Mouse (Mus musculus) adrenal gland, postnatal 10 days (tissue): ENCODE measurements around the gene Usp7. TPM values are rescaled to one million over a fixed set of nuclear protein-coding genes. Genes with fewer than 3 reads are reported as not detected.

ENCODE experiments used
- DNase-seq: peaks from one replicate; pipeline ENCODE4 v3.0.0; 2021; ENCODE audit warnings: mixed read lengths
- long read RNA-seq, 2 experiments: library from polyadenylated mRNA; stranded (forward); transcript quantifications; one replicate each; pipeline ENCODE4 v2.0.0; 2021
- total RNA-seq, 2 experiments: library from RNA; stranded (reverse); gene quantifications; 2 replicates each; pipeline ENCODE4 v1.2.3; 2021

Gene Usp7
- total RNA-seq, result 100 to 1,000 TPM in 1 of 2 experiments, 10 to 100 TPM in 1; 88.5 to 109 TPM
- long read RNA-seq, experiment 1, full-length matches to known transcripts, result 2 of 16 reads
- long read RNA-seq, experiment 1, partial matches to known transcripts, result 11 of 16 reads
- long read RNA-seq, experiment 1, other reads (novel, unspliced or antisense), result 3 of 16 reads
- long read RNA-seq, experiment 2, full-length matches to known transcripts, result 1 of 6 reads
- long read RNA-seq, experiment 2, partial matches to known transcripts, result 3 of 6 reads
- long read RNA-seq, experiment 2, other reads (novel, unspliced or antisense), result 2 of 6 reads

GRCm38 (mm10) chr16:8791949-8792557 is at the start of gene Usp7:
Gene Usp7, minus strand, starts transcription at chr16:8792308.
- DNase-seq, result no peak

- DNase-seq, result no peak
Measured at GRCm38 (mm10) chr16:8840557-8840956, 48.4 kb upstream of the Usp7 start.

GRCm38 (mm10) chr16:8838921-8839320 is 46.8 kb upstream of the Usp7 start:
- DNase-seq, result no peak

- DNase-seq, result no peak
Measured at GRCm38 (mm10) chr16:8837595-8837994, 45.5 kb upstream of the Usp7 start.

- no peak for DNase-seq
Measured at GRCm38 (mm10) chr16:8836876-8837275, 44.8 kb upstream of the Usp7 start.

GRCm38 (mm10) chr16:8831241-8831640 is 39.1 kb upstream of the Usp7 start:
- DNase-seq, result peak; percentile 48

GRCm38 (mm10) chr16:8830431-8831211 is 38.5 kb upstream of the Usp7 start:
- DNase-seq, result peak; percentile 87

- DNase-seq, result peak; percentile 97
Measured at GRCm38 (mm10) chr16:8829564-8830359, 37.7 kb upstream of the Usp7 start, which contains the start of gene 1810013L24Rik. Gene 1810013L24Rik, plus strand, starts transcription at chr16:8830100.

- peak; percentile 81 for DNase-seq
Measured at GRCm38 (mm10) chr16:8828636-8829563, 36.8 kb upstream of the Usp7 start.

GRCm38 (mm10) chr16:8827366-8827765 is 35.3 kb upstream of the Usp7 start:
- peak; percentile 19 for DNase-seq

GRCm38 (mm10) chr16:8823661-8824060 is 31.6 kb upstream of the Usp7 start:
- no peak for DNase-seq

GRCm38 (mm10) chr16:8822586-8822985 is 30.5 kb upstream of the Usp7 start:
- no peak for DNase-seq

GRCm38 (mm10) chr16:8821429-8821828 is 29.3 kb upstream of the Usp7 start:
- DNase-seq, result peak; percentile 41

- DNase-seq, result no peak
Measured at GRCm38 (mm10) chr16:8817872-8818271, 25.8 kb upstream of the Usp7 start.

GRCm38 (mm10) chr16:8810399-8811127 is 18.5 kb upstream of the Usp7 start:
- peak; percentile 73 for DNase-seq

- peak; percentile 56 for DNase-seq
Measured at GRCm38 (mm10) chr16:8806703-8807102, 14.6 kb upstream of the Usp7 start.

- peak; percentile 15 for DNase-seq
Measured at GRCm38 (mm10) chr16:8795906-8796305, 3.8 kb upstream of the Usp7 start.

GRCm38 (mm10) chr16:8794952-8795351 is 2.8 kb upstream of the Usp7 start:
- DNase-seq, result no peak

- DNase-seq, result peak; percentile 49
Measured at GRCm38 (mm10) chr16:8790886-8791285, 1.2 kb downstream of the Usp7 start.

- peak; percentile 60 for DNase-seq
Measured at GRCm38 (mm10) chr16:8784753-8785152, 7.4 kb downstream of the Usp7 start.
